Mouse (Mus musculus) ES-Bruce4 (cell line): ENCODE results near the gene Slc1a2.

Experiments used
- CTCF ChIP-seq: IDR thresholded peaks from one replicate; pipeline ENCODE4 v1.8.1; 2011; ENCODE audit warnings: low read depth, low read length
- POLR2A ChIP-seq: IDR thresholded peaks from one replicate; pipeline ENCODE4 v1.8.1; 2011; ENCODE audit warnings: low read length; ENCODE audit not compliant: insufficient read depth

DNA sequence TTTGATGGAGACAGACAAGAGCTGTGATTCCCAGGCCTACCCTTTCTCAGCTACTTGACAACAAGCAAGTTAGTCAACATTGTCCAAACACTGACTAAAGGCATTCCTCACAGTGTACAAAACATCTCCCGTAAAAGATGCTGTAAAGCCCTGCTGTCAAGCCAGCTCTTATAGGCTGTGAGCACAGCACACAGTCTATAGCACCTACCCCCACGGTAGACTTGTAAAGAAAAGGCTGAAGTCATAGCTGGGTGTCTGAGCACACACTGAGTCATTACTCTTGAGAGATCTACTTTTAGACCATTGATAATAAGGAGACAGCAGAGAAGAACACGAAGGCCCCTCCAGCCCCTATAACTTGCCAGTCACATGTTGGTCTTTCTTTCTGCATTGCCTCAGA is 66.6 kb downstream of the Slc1a2 start:
- TF ChIP-seq CTCF: no peak
- no peak for TF ChIP-seq POLR2A
